Mouse (Mus musculus) thymus, postnatal 0 days (tissue): ENCODE results near the gene Itgax. TPM values are rescaled to one million over a fixed set of nuclear protein-coding genes. Genes with fewer than 3 reads are reported as not detected.

ENCODE experiments used
- DNase-seq: peaks from one replicate; pipeline ENCODE4 v3.0.0-alpha.2; 2015; ENCODE audit warnings: low spot score
- polyA plus RNA-seq: library from polyadenylated mRNA; unstranded; fragments of >200 nt; fragmentation: Nextera tagmentation; extraction: Ambion mirVana; gene quantifications from 2 replicates; pipeline ENCODE4 v1.2.1, GENCODE M21; 2015

Gene Itgax
- polyA plus RNA-seq, 1 experiment from 2014 or later = 1.6 TPM

DNA sequence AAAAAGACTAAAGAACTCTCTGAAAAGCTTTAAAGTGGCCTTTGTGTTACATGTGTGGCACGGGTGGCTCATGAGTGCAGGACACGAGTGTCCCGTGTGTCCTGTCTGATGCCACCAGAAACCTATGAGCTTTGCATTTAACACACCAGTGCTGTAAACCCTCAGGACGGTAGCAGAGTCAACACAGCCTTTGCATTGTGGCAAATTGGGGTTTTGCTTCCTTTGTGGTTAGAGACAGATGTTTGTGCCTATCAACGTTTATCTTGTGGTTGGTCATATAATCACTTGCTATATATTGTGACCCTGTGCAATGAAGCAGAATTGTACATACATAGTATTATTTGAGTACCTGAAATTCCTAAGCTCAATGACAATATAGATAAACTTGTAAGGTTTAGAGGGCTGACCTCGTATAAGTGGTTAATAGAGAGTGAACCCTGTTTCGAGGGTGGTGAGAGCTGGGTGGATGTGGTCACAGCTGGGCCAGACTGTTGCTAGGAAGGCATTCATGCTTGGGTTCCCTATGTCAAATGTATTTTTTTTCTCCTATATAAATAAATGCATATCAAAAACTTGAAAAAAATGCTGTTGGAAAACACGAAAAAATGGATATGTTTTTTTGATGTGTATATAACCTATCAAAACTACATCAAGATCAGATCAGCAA lies 29.5 kb downstream of the Itgax start:
- peak; percentile 60 for DNase-seq

DNA sequence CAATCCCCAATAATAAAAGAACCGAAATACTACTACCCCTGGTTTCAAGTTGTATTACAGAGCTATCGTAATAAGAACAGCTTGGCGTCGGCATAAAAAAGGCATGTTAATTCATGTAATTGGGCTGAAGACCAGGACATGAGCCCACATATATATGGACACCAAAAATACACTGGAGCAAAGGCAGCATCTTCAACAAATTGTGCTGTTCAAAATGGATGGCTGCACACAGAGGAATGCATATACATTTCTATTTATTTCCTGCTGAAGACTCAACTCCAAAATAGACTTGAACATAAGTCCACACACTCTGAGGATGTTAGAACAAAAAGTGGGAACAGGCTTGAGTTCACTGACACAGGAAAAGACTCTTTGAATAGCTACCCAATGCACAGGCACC lies 34.7 kb downstream of the Itgax start:
- DNase-seq = no peak

- DNase-seq = no peak
Measured at GRCm38 (mm10) chr7:128166391-128166790, 37.0 kb downstream of the Itgax start.

DNA sequence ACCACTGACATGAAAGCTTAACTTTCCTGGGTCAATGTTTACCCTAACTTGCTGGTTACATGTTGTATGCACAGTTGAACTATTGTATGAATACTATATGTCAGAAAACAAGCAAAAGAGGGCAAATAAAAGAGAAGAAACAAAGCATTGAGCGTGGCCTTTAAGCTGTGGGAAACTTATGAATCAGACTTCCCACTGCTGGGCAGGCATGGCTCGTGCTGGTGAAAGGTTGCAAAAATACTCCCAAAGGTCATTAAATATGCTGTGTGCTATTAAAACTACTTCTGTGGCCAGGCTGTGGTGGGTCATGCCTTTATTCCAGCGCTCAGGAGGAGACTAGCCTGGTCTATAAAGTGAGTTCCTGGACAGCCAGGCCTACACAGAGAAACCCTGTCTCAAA lies 40.6 kb downstream of the Itgax start:
- no peak for DNase-seq

DNA sequence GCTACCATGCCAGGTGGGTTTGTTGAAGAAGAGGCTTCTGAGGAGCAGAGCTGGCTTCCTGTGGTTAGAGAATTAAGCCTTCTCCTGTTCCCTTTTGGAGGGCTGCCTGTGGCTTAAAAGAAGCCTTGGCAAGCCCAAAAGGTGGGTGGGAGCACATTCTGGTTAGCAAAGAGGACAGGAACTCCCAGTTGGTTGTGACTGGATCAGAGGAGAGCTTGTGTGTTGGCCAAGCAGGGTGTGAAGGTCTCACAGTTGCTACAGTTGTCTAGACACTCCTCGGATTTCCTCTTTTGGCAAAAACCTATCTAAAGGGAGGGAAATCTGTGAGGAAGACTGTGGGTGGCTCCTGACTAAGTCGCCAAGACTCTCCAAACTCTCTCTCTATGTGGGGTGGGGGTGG lies 49.0 kb downstream of the Itgax start:
- DNase-seq = peak; percentile 30

GRCm38 (mm10) chr7:128180126-128180525 lies 50.8 kb downstream of the Itgax start:
- peak; percentile 53 for DNase-seq

GRCm38 (mm10) chr7:128180546-128180945 lies 51.2 kb downstream of the Itgax start:
- DNase-seq = peak; percentile 59

DNA sequence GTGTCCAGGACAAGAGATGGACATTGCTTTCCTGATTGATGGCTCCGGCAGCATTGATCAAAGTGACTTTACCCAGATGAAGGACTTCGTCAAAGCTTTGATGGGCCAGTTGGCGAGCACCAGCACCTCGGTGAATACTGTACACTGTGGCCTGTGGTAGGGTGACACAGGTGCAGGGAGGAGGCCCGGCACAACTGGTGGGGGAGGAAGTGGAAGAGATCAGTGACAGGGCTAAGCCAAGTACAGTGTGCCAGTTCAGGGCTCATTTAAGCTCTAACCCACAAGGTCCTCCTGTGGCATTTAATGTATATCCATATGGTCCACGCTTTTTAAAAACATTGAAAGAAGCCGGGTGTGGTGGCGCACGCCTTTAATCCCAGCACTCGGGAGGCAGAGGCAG lies 52.3 kb downstream of the Itgax start:
- peak; percentile 70 for DNase-seq

Other genes with a start within 250 kb of the Itgax start
- 0.39 and 0.57 TPM in 2 replicates for gene Prss53, start 238.6 kb upstream of the Itgax start, polyA plus RNA-seq
- not detected in 2 replicates for gene Gm21974, start 234.1 kb upstream of the Itgax start, polyA plus RNA-seq
- 47.0 and 54.5 TPM in 2 replicates for gene Vkorc1, start 233.9 kb upstream of the Itgax start, polyA plus RNA-seq
- gene Bckdk, start 225.5 kb upstream of the Itgax start, polyA plus RNA-seq = 80.5 and 87.0 TPM in 2 replicates
- gene Kat8, start 217.0 kb upstream of the Itgax start, polyA plus RNA-seq = 40.7 and 43.0 TPM in 2 replicates
- gene Prss8, start 199.4 kb upstream of the Itgax start, polyA plus RNA-seq = 2.9 and 3.3 TPM in 2 replicates
- gene Prss36, start 182.8 kb upstream of the Itgax start, polyA plus RNA-seq = 7.8 and 11.1 TPM in 2 replicates
- gene Fus, start 162.1 kb upstream of the Itgax start, polyA plus RNA-seq = 178 and 286 TPM in 2 replicates
- 372 and 387 TPM in 2 replicates for gene Pycard, start 135.7 kb upstream of the Itgax start, polyA plus RNA-seq
- not detected in 2 replicates for gene Trim72, start 125.6 kb upstream of the Itgax start, polyA plus RNA-seq
- gene Itgam, start 66.9 kb upstream of the Itgax start, polyA plus RNA-seq = 1.2 and 1.4 TPM in 2 replicates
- not detected in 2 replicates for gene Gm49368, start 66.9 kb upstream of the Itgax start, polyA plus RNA-seq
- gene Itgad, start 24.8 kb downstream of the Itgax start, polyA plus RNA-seq = 1.7 and 1.9 TPM in 2 replicates
- 3.0 and 4.0 TPM in 2 replicates for gene Cox6a2, start 76.8 kb downstream of the Itgax start, polyA plus RNA-seq
- gene Armc5, start 107.8 kb downstream of the Itgax start, polyA plus RNA-seq = 16.2 and 16.6 TPM in 2 replicates
- gene 9130023H24Rik, start 108.5 kb downstream of the Itgax start, polyA plus RNA-seq = 4.8 and 5.5 TPM in 2 replicates
- gene Tgfb1i1, start 117.3 kb downstream of the Itgax start, polyA plus RNA-seq = 12.7 and 13.9 TPM in 2 replicates
- not detected in 2 replicates for gene Slc5a2, start 136.1 kb downstream of the Itgax start, polyA plus RNA-seq
- 9.0 and 10.0 TPM in 2 replicates for gene BC017158, start 168.6 kb downstream of the Itgax start, polyA plus RNA-seq